Mouse (Mus musculus) liver, adult (tissue): ENCODE data around the gene Micu1.

Source experiments
- GATA4 ChIP-seq: IDR thresholded peaks from 2 replicates; pipeline ENCODE4 v1.6.1; 2014; ENCODE audit warnings: mild to moderate bottlenecking, low read length; ENCODE audit not compliant: insufficient replicate concordance

The Micu1 gene

GRCm38 (mm10) chr10:59877421-59878117 lies 175.3 kb downstream of the Micu1 start:
- TF ChIP-seq GATA4: no peak

GRCm38 (mm10) chr10:59878823-59879222 lies 176.5 kb downstream of the Micu1 start:
- no peak for TF ChIP-seq GATA4

- TF ChIP-seq GATA4: no peak
Measured at GRCm38 (mm10) chr10:59879255-59880028, 177.2 kb downstream of the Micu1 start, which contains the start of gene Dnajb12. Gene Dnajb12, plus strand, starts transcription at chr10:59879556.

- TF ChIP-seq GATA4: no peak
Measured at GRCm38 (mm10) chr10:59880029-59880386, 177.7 kb downstream of the Micu1 start.

- TF ChIP-seq GATA4: no peak
Measured at GRCm38 (mm10) chr10:59880837-59881236, 178.6 kb downstream of the Micu1 start.

- no peak for TF ChIP-seq GATA4
Measured at GRCm38 (mm10) chr10:59884327-59885173, 182.3 kb downstream of the Micu1 start.

GRCm38 (mm10) chr10:59885174-59886080 lies 183.2 kb downstream of the Micu1 start:
- TF ChIP-seq GATA4: no peak

GRCm38 (mm10) chr10:59886081-59886466 lies 183.8 kb downstream of the Micu1 start:
- TF ChIP-seq GATA4: no peak

- TF ChIP-seq GATA4: no peak
Measured at GRCm38 (mm10) chr10:59887432-59887831, 185.2 kb downstream of the Micu1 start.

- no peak for TF ChIP-seq GATA4
Measured at GRCm38 (mm10) chr10:59889339-59889738, 187.1 kb downstream of the Micu1 start.

GRCm38 (mm10) chr10:59889953-59890751 lies 187.9 kb downstream of the Micu1 start:
- TF ChIP-seq GATA4: no peak

GRCm38 (mm10) chr10:59892977-59893376 lies 190.7 kb downstream of the Micu1 start:
- TF ChIP-seq GATA4: no peak

GRCm38 (mm10) chr10:59894251-59895160 lies 192.2 kb downstream of the Micu1 start:
- no peak for TF ChIP-seq GATA4
